Mouse (Mus musculus) heart, postnatal 0 days (tissue): Measurements from ENCODE around the gene Mex3a.

Source experiments
- CTCF ChIP-seq: IDR thresholded peaks from 2 replicates; pipeline ENCODE4 v1.5.1; 2016; ENCODE audit warnings: antibody characterized with exemption, control low read depth, low read depth
- EP300 ChIP-seq: IDR thresholded peaks from 2 replicates; pipeline ENCODE4 v1.6.1; 2016; ENCODE audit warnings: antibody characterized with exemption, low read depth

GRCm38 (mm10) chr3:88556616-88557015, 24.4 kb downstream of the Mex3a start:
- TF ChIP-seq CTCF (no peak), EP300 (no peak)
